Mouse (Mus musculus): Measurements from ENCODE around the gene Vsig2. TPM values are rescaled to one million over a fixed set of nuclear protein-coding genes. Genes with fewer than 3 reads are reported as not detected.

The Vsig2 gene
- total and polyA plus RNA-seq, 3 experiments = 2.5 to 21.1 (median 4.9) TPM

DNA sequence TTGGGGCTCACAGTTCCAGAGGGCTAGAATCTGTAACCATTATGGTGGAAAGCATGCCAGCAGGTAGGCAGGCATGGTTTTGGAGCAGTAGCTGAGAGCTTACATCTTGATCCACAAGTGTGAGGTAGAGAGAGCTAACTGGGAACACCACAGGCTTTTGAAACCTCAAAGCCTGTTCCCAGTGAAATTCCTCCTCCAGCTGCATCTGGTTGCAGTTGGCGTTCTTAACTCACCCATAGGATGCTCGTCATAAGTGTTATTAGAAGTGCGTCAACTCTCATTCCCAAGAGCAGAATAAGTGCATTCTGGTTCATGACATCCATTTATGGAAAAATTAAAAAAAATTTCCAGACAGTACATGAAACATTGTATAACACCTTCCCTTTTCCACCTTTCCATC, 54.6 kb downstream of the Vsig2 start:
- intact Hi-C loops (cut with DNase I) = no loop called here
- no peak overlapping the region for H3K4me3 ChIP-seq
- TF ChIP-seq EP300 (IDR thresholded peaks at IDR 0.05; ENCODE audit: insufficient read depth, low read depth, low read length) = no peak
- no peak for TF ChIP-seq POLR2A (IDR thresholded peaks at IDR 0.05; ENCODE audit: insufficient read depth, low read depth, low read length)
- TF ChIP-seq CTCF (IDR thresholded peaks at IDR 0.05) = no peak
- 90% methylated on average over 3 of the region's 3 CpGs for WGBS
- no peak for DNase-seq
- H3K36me3 ChIP-seq (ENCODE audit: control insufficient read depth, insufficient read depth, low read length) = no peaks in the 10 kb centered on the region
- H3K79me2 ChIP-seq (replicated peaks; ENCODE audit: control insufficient read depth, insufficient read depth, low read length) = no peaks in the 10 kb centered on the region
- H3K27ac ChIP-seq = no peak overlapping the region
- peaks cover 1% of the 10 kb centered on the region for H3K4me1 ChIP-seq (ENCODE audit: control insufficient read depth, insufficient read depth, low read length)
- H3K27me3 ChIP-seq (ENCODE audit: control insufficient read depth, insufficient read depth, low read length) = no peaks in the 10 kb centered on the region
- H3K9ac ChIP-seq (ENCODE audit: low read depth, low read length) = no peak overlapping the region

Other genes with a start within 250 kb of the Vsig2 start
- gene Ccdc15, start 190.8 kb upstream of the Vsig2 start, total RNA-seq (2021) = 1 to 10 TPM; 1.7 to 2.0 TPM
- gene Ccdc15, start 190.8 kb upstream of the Vsig2 start, polyA plus RNA-seq (2012; rRNA removed) = 0.47 and 0.53 TPM in 2 replicates
- not detected for gene Hepacam, start 171.9 kb upstream of the Vsig2 start, total RNA-seq (2021)
- 0.18 and 0.29 TPM in 2 replicates for gene Hepacam, start 171.9 kb upstream of the Vsig2 start, polyA plus RNA-seq (2012; rRNA removed)
- 10 to 100 TPM; 27.9 to 31.8 TPM for gene Robo4, start 137.4 kb upstream of the Vsig2 start, total RNA-seq (2021)
- gene Robo4, start 137.4 kb upstream of the Vsig2 start, polyA plus RNA-seq (2012; rRNA removed) = 33.7 and 38.6 TPM in 2 replicates
- gene Robo3, start 106.0 kb upstream of the Vsig2 start, total RNA-seq (2021) = not detected
- gene Robo3, start 106.0 kb upstream of the Vsig2 start, polyA plus RNA-seq (2012; rRNA removed) = 0.29 TPM in 1 of 2 replicates, not detected in the other
- gene Msantd2, start 49.9 kb upstream of the Vsig2 start, total RNA-seq (2021) = 1 to 10 TPM; 6.4 to 7.1 TPM
- gene Msantd2, start 49.9 kb upstream of the Vsig2 start, polyA plus RNA-seq (2012; rRNA removed) = 10.7 and 12.8 TPM in 2 replicates
- 10 to 100 TPM; 58.5 to 81.3 TPM for gene Esam, start 11.2 kb upstream of the Vsig2 start, total RNA-seq (2021)
- 77.1 and 87.2 TPM in 2 replicates for gene Esam, start 11.2 kb upstream of the Vsig2 start, polyA plus RNA-seq (2012; rRNA removed)
- 10 to 100 TPM in 1 of 2 experiments, 1 to 10 TPM in 1; 4.0 to 27.2 TPM for gene Nrgn, start 13.6 kb downstream of the Vsig2 start, total RNA-seq (2021)
- 8.6 and 21.7 TPM in 2 replicates for gene Nrgn, start 13.6 kb downstream of the Vsig2 start, polyA plus RNA-seq (2012; rRNA removed)
- 1 to 10 TPM; 7.7 to 8.2 TPM for gene Siae, start 16.4 kb downstream of the Vsig2 start, total RNA-seq (2021)
- 7.7 and 18.7 TPM in 2 replicates for gene Siae, start 16.4 kb downstream of the Vsig2 start, polyA plus RNA-seq (2012; rRNA removed)
- 1 to 10 TPM; 1.9 to 3.8 TPM for gene Spa17, start 74.5 kb downstream of the Vsig2 start, total RNA-seq (2021)
- 1.6 and 2.3 TPM in 2 replicates for gene Spa17, start 74.5 kb downstream of the Vsig2 start, polyA plus RNA-seq (2012; rRNA removed)
- 10 to 100 TPM; 30.7 to 32.9 TPM for gene Tbrg1, start 118.1 kb downstream of the Vsig2 start, total RNA-seq (2021)
- gene Tbrg1, start 118.1 kb downstream of the Vsig2 start, polyA plus RNA-seq (2012; rRNA removed) = 22.8 and 31.1 TPM in 2 replicates
- not detected for gene Panx3, start 130.0 kb downstream of the Vsig2 start, total RNA-seq (2021)
- gene Panx3, start 130.0 kb downstream of the Vsig2 start, polyA plus RNA-seq (2012; rRNA removed) = not detected in 2 replicates
- not detected for gene Olfr160, start 177.0 kb downstream of the Vsig2 start, total RNA-seq (2021)
- gene Olfr160, start 177.0 kb downstream of the Vsig2 start, polyA plus RNA-seq (2012; rRNA removed) = not detected in 2 replicates
- gene Olfr874, start 205.9 kb downstream of the Vsig2 start, total RNA-seq (2021) = not detected
- gene Olfr874, start 205.9 kb downstream of the Vsig2 start, polyA plus RNA-seq (2012; rRNA removed) = not detected in 2 replicates
- not detected for gene Olfr875, start 232.6 kb downstream of the Vsig2 start, total RNA-seq (2021)
- not detected in 2 replicates for gene Olfr875, start 232.6 kb downstream of the Vsig2 start, polyA plus RNA-seq (2012; rRNA removed)